In genomic region chr9:75494407-75495005, GRCm38 (mm10) we compare ENCODE assay signal across 20 mouse cellular contexts. TPM values are rescaled to one million over a fixed set of nuclear protein-coding genes. Genes with fewer than 3 reads are reported as not detected.
DNase-seq lines count a peak whose midpoint lies in the region; ATAC-seq lines count a peak whose summit lies in the region.
"Had no signal": no experiment of that assay in that cellular context is flagged by ENCODE, and none has a peak within 500 bp of the region (broad histone marks: within the 10 kb centered on the region; RNA-seq: fewer than 3 reads in every experiment).

No protein-coding gene starts in this region.

- peak; percentile 69 for ATAC-seq in frontal cortex, adult (ENCODE audit: low TSS enrichment)
- ATAC-seq: forebrain, embryonic 15.5 days had no signal

- no peak for DNase-seq in frontal cortex, adult 2 months (ENCODE audit: extremely low spot score in 1 of 2, low spot score in 1 of 2)
- DNase-seq in cerebellum, adult 11 months: peak; percentile 67
- DNase-seq in cerebellum, adult 9-11 months: peak; percentile 84
- peak; percentile 19 to 48 for DNase-seq in layer of hippocampus, postnatal 10 days (ENCODE audit: low spot score in 2 of 2)
- DNase-seq in right cerebral cortex, adult 2 months (ENCODE audit: low spot score in 2 of 2): no peak
- no peak for DNase-seq in right cerebral cortex, adult 18-20 months
- no peak for DNase-seq in left cerebral cortex, adult 9 months (ENCODE audit: low spot score in 2 of 2)
- DNase-seq: adrenal gland, postnatal 25 days; gastrocnemius, postnatal 14 days; heart, adult 18-20 months; kidney, adult 8-10 months; kidney, postnatal 10 days; liver, embryonic 13.5 days; lung, adult 2 months; lung, postnatal 14 days; midbrain, embryonic 14.5 days; thymus, adult 18-20 months; thymus, postnatal 36 days had no signal

RNA-seq across cellular contexts. Expression of gene Leo1, which starts 53.2 kb away (rescaled TPM):
- 16.5 and 17.3 TPM in 2 replicates for polyA plus RNA-seq in frontal cortex, adult 2 months (2012; rRNA removed)
- total RNA-seq in layer of hippocampus, postnatal 10 days (2021): 10 to 100 TPM; 27.9 to 29.7 TPM

Comparison
In these comparisons a context has a peak if more than half of its experiments do, and no peak if none do; other contexts are left out.
1. DNase-seq: peak in cerebellum, adult 11 months (single experiment), cerebellum, adult 9-11 months (single experiment) and layer of hippocampus, postnatal 10 days (2 of 2); none in frontal cortex, adult 2 months (0 of 2), right cerebral cortex, adult 2 months (0 of 2), right cerebral cortex, adult 18-20 months (single experiment) and left cerebral cortex, adult 9 months (0 of 2).